Mouse (Mus musculus): Measurements from ENCODE around the gene Atp8b4.

GRCm38 (mm10) chr2:126360688-126361087 lies 139.8 kb downstream of the Atp8b4 start:
- TF ChIP-seq CTCF (IDR thresholded peaks at IDR 0.05; ENCODE audit: low read depth), result no peak
- no peak for TF ChIP-seq EP300 (IDR thresholded peaks at IDR 0.05; ENCODE audit: low read depth)
